Mouse (Mus musculus) limb, embryonic 11.5 days (tissue): ENCODE measurements around the gene Fn1. TPM values are rescaled to one million over a fixed set of nuclear protein-coding genes. Genes with fewer than 3 reads are reported as not detected.

ENCODE experiments used
- ATAC-seq: fragments of 200-750 bp; cut with Nextera tagmentation; 2 replicates; pipeline ENCODE4 v1.8.0; 2017; ENCODE audit warnings: low read depth; ENCODE audit not compliant: insufficient number of reproducible peaks, low FRiP score, low TSS enrichment
- DNase-seq: peaks from one replicate; pipeline ENCODE4 v3.0.0-alpha.2; 2015; ENCODE audit warnings: low spot score
- H3K27ac ChIP-seq: fragments of 300-500 bp; sonication (generic); replicated peaks from 2 replicates; pipeline ENCODE4 v1.5.1; 2014; ENCODE audit warnings: low read depth, mild to moderate bottlenecking, low read length
- H3K27me3 ChIP-seq: fragments of 300-500 bp; sonication (generic); 2 replicates; pipeline ENCODE4 v1.6.1; 2014; ENCODE audit warnings: mild to moderate bottlenecking, low read length, mixed read lengths; ENCODE audit not compliant: control insufficient read depth, insufficient read depth
- H3K36me3 ChIP-seq: fragments of 300-500 bp; sonication (generic); 2 replicates; pipeline ENCODE4 v1.6.1; 2014; ENCODE audit warnings: mild to moderate bottlenecking, low read length, moderate library complexity, mixed read lengths; ENCODE audit not compliant: control insufficient read depth, insufficient read depth
- H3K4me1 ChIP-seq: fragments of 300-500 bp; sonication (generic); 2 replicates; pipeline ENCODE4 v1.6.1; 2014; ENCODE audit warnings: low read length, mixed read lengths; ENCODE audit not compliant: control insufficient read depth, insufficient read depth
- H3K4me2 ChIP-seq: fragments of 300-500 bp; sonication (generic); 2 replicates; pipeline ENCODE4 v1.6.1; 2014; ENCODE audit warnings: low read depth, mild to moderate bottlenecking, moderate library complexity; ENCODE audit not compliant: severe bottlenecking
- H3K4me3 ChIP-seq: fragments of 300-500 bp; sonication (generic); 2 replicates; pipeline ENCODE4 v1.5.1; 2014; ENCODE audit warnings: low read depth, low read length
- H3K9ac ChIP-seq: fragments of 300-500 bp; sonication (generic); 2 replicates; pipeline ENCODE4 v1.6.1; 2014; ENCODE audit warnings: mild to moderate bottlenecking, low read length
- H3K9me3 ChIP-seq: fragments of 300-500 bp; sonication (generic); 2 replicates; pipeline ENCODE4 v1.6.1; 2016; ENCODE audit warnings: low read length; ENCODE audit not compliant: control insufficient read depth
- WGBS: fragments of 180-500 bp; shearing (Covaris S2); extraction: QIAGEN DNeasy Blood & Tissue Kit; methylation state at CpG from one replicate; pipeline ENCODE4 v1.1.7; 2014; 5-methylcytosine and 5-hydroxymethylcytosine counted together
- polyA plus RNA-seq: library from polyadenylated mRNA; unstranded; fragments of >200 nt; fragmentation: Nextera tagmentation; extraction: Ambion mirVana; gene quantifications from 2 replicates; pipeline ENCODE4 v1.2.1, GENCODE M21; 2014

Gene Fn1
- polyA plus RNA-seq, 1 experiment from 2014 or later = 157 TPM

DNA sequence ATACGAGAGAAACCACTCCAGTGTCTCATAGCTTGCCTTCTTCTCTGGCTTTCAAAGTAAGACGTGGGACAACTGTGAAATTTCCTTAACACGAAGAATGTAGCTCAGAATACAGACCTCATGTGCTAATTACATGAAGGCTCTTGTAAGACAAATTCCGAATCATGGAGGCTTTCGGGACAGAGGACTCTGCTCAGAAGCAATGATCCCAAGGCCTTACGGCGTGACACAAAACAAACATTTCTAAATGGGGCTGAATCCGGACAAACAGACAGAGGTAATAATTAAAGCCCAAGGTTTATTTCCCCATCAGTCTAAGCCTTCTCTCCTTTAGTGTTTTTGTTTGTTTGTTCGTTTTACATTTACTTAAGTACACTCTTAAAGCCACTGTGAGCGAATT, 20.6 kb downstream of the Fn1 start:
- DNase-seq (no peak), ATAC-seq (no peak)
- H3K4me1 ChIP-seq = no peaks in the 10 kb centered on the region
- no peak overlapping the region for H3K4me2 ChIP-seq
- H3K27me3 ChIP-seq = no peaks in the 10 kb centered on the region
- H3K9me3 ChIP-seq = no peaks in the 10 kb centered on the region
- H3K9ac ChIP-seq = no peak overlapping the region
- H3K4me3 ChIP-seq = no peak overlapping the region
- no peak overlapping the region for H3K27ac ChIP-seq
- 93% methylated on average over 10 of the region's 10 CpGs for WGBS
- H3K36me3 ChIP-seq = peaks cover 28% of the 10 kb centered on the region

DNA sequence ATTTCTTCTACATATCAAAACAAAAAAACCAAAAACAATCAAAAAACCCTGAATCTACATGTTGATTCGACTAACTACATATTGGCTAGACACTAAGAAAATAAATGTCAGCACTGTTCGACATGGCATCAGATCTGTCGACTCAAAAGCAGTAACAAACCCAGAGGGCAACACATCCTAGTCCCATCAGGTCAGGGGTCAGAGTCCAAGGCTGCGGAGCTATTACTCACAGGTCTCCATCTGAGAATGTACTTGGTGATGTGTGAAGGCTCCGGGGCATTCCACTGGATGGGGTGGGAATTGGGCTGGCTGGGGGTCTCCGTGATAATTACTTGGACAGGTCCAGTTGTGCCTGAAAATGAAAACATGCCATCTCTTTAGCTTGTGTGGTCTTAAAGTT, 21.2 kb downstream of the Fn1 start:
- Histone ChIP-seq H3K36me3 (peaks cover 30% of the 10 kb centered on the region), H3K9me3 (no peaks in the 10 kb centered on the region), H3K27ac (no peak overlapping the region), H3K4me3 (no peak overlapping the region), H3K4me2 (no peak overlapping the region), H3K9ac (no peak overlapping the region), H3K27me3 (no peaks in the 10 kb centered on the region), H3K4me1 (no peaks in the 10 kb centered on the region)
- no peak for ATAC-seq
- DNase-seq = no peak
- 84% methylated on average over 6 of the region's 6 CpGs for WGBS

DNA sequence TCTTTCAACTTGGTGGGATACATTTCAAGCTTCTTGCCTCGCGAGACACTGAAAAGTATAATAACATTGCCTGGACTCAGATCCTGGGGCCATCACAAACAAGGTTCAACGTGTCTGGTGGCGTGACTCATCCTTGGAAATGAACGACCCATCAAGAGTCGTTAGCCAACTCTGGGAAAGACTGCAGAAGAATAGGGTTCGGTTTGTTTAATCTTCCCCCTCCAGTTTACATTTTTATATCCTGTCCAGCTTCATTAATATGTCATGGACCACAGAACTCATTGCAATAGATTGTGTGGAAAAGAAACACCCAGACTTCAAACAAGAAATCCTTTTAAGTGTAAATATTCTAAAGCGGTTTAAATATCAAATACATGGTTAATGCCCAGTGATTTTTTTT, 22.8 kb downstream of the Fn1 start:
- H3K4me1 ChIP-seq = no peaks in the 10 kb centered on the region
- H3K27ac ChIP-seq = no peak overlapping the region
- no peaks in the 10 kb centered on the region for H3K27me3 ChIP-seq
- peaks cover 26% of the 10 kb centered on the region for H3K36me3 ChIP-seq
- ATAC-seq (no peak), DNase-seq (no peak)
- 89% methylated on average over 8 of the region's 8 CpGs for WGBS
- H3K4me3 ChIP-seq = no peak overlapping the region
- H3K9ac ChIP-seq = no peak overlapping the region
- H3K4me2 ChIP-seq = no peak overlapping the region
- H3K9me3 ChIP-seq = no peaks in the 10 kb centered on the region

DNA sequence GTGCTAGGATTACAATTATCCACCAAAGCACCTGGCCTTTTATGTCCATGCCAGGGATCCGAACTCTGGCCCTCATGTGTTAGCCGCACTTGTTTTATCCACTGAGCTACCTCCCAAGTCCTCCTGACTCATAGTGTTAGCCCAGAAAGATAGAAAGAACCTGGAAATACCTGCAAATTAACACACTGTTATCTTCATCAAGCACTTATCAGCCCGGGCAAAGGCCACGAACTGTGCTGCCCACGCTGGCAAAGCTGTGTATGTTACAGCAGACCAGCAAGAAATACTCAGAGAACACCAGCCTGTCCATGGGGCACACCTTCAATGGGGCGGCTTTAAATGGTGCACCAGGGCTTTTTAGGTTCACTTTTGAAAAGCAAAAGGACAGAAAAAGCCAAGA, 29.4 kb downstream of the Fn1 start:
- Histone ChIP-seq H3K4me2 (no peak overlapping the region), H3K9me3 (no peaks in the 10 kb centered on the region), H3K4me1 (no peaks in the 10 kb centered on the region), H3K9ac (no peak overlapping the region), H3K36me3 (peaks cover 40% of the 10 kb centered on the region), H3K27me3 (no peaks in the 10 kb centered on the region), H3K4me3 (no peak overlapping the region), H3K27ac (no peak overlapping the region)
- DNase-seq = no peak
- 91% methylated on average over 6 of the region's 6 CpGs for WGBS
- no peak for ATAC-seq

DNA sequence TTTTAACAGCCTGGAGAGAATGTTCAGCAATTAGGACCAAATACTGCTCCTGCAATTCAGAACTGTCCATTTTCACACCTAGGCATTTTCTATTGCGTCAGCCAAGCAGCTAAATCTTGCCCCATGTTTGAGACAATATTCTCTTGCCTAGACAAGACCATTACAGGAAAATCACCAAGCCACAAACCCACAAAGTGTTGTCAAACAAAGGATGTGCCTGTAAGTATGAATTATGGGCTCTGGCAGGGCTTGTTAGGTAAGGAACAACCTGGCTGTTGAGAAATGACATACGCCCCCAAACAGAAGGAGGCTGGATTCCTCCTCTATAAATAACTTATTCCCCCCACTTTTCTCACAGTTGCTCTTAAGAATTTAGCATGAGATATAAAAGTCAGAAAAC, 31.5 kb downstream of the Fn1 start:
- H3K4me3 ChIP-seq = no peak overlapping the region
- H3K36me3 ChIP-seq = peaks cover 30% of the 10 kb centered on the region
- DNase-seq = no peak
- no peak overlapping the region for H3K4me2 ChIP-seq
- no peak overlapping the region for H3K9ac ChIP-seq
- no peaks in the 10 kb centered on the region for H3K9me3 ChIP-seq
- WGBS = 97% methylated on average over 2 of the region's 2 CpGs
- H3K27ac ChIP-seq = no peak overlapping the region
- no peaks in the 10 kb centered on the region for H3K27me3 ChIP-seq
- H3K4me1 ChIP-seq = no peaks in the 10 kb centered on the region
- no peak for ATAC-seq

DNA sequence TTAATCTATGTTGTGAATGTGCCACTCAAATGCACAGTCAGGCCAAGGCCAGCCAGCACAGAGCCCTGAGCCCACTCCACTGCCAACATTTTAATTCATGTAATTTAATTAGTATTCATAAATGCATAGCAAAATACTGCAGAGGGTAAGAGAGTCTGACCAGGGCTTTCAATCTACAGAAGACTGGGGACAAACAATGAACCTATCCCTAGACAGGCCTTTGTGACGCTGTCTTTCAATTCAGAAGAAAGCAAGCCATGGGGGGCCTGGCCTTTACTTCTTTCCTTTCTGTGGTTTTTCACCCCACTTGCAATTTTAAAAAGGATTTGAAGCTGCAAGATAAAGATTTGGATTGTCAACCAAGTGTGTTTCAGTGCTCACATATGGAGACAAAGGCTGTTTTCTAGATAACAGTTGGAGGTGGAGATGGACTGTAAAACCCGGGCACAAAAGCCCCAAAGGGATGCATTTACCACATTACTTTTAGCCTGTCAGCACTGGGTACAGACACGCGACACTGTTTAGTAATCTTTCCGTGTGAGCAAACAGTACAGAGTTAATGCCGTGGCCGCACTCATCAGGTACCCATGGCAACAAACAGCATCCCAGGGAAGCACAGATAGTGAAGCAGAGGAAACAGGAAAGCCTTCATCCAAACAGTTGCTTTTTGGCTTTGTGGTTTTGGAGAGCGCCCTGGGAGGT, 38.3 kb downstream of the Fn1 start:
- Histone ChIP-seq H3K36me3 (peaks cover 31% of the 10 kb centered on the region), H3K27me3 (no peaks in the 10 kb centered on the region), H3K9me3 (no peaks in the 10 kb centered on the region), H3K4me3 (no peak overlapping the region), H3K4me2 (no peak overlapping the region), H3K27ac (no peak overlapping the region), H3K9ac (no peak overlapping the region), H3K4me1 (no peaks in the 10 kb centered on the region)
- no peak for DNase-seq
- ATAC-seq = no peak
- 95% methylated on average over 8 of the region's 8 CpGs for WGBS

DNA sequence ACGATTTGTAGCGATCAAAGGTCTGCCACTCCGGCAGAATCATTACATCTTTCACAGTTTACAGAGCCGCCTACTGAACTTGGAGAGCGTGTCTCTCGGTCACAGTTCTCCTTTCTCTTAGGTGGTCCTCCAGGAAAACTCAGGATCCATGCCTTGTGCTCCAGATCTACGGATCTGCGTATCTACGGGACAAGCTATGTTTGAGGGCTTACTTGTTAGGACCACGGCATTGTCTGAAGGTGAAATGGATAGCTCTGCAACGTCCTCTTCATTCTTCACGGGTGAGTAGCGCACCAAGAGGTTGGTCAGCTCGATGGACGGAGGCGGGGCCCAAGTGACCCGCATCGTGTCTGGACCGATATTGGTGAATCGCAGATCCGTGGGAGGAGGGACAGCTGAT, 40.7 kb downstream of the Fn1 start:
- no peak for DNase-seq
- no peaks in the 10 kb centered on the region for H3K9me3 ChIP-seq
- ATAC-seq = no peak
- H3K4me2 ChIP-seq = no peak overlapping the region
- no peak overlapping the region for H3K4me3 ChIP-seq
- H3K4me1 ChIP-seq = no peaks in the 10 kb centered on the region
- H3K27me3 ChIP-seq = no peaks in the 10 kb centered on the region
- H3K27ac ChIP-seq = no peak overlapping the region
- no peak overlapping the region for H3K9ac ChIP-seq
- peaks cover 34% of the 10 kb centered on the region for H3K36me3 ChIP-seq
- WGBS = 95% methylated on average over 21 of the region's 21 CpGs

DNA sequence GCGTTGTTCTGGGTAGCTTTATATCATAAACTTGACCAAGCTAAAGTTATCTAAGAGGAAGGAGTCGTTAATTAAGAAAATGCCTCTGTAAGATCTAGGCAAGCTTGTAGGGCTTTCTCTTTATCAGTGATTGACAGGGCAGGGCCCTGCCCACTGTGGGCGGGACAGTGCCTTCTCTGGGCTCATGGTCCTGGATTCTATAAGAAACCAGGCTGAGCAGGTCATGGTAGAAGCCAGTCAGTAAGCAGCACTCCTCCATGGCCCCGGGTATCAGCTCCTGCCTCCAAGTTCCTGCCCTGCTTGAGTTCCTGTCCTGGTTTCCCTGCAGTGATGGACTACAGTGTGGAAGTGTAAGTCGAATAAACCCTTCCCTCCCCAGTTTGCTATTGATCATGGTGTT, 43.1 kb downstream of the Fn1 start:
- no peaks in the 10 kb centered on the region for H3K27me3 ChIP-seq
- no peaks in the 10 kb centered on the region for H3K9me3 ChIP-seq
- WGBS = 89% methylated on average over 5 of the region's 5 CpGs
- H3K4me1 ChIP-seq = no peaks in the 10 kb centered on the region
- H3K9ac ChIP-seq = no peak overlapping the region
- no peak for DNase-seq
- no peak overlapping the region for H3K27ac ChIP-seq
- ATAC-seq = no peak
- peaks cover 38% of the 10 kb centered on the region for H3K36me3 ChIP-seq
- H3K4me3 ChIP-seq = no peak overlapping the region
- H3K4me2 ChIP-seq = no peak overlapping the region
